Mouse (Mus musculus): ENCODE measurements at regions not wholly inside any gene's neighbourhood (a gene's known extent, or its start where the extent isn't known, plus 50 kb on each side); places are given as distances from the start of the nearest gene placed in this dataset.

DNA sequence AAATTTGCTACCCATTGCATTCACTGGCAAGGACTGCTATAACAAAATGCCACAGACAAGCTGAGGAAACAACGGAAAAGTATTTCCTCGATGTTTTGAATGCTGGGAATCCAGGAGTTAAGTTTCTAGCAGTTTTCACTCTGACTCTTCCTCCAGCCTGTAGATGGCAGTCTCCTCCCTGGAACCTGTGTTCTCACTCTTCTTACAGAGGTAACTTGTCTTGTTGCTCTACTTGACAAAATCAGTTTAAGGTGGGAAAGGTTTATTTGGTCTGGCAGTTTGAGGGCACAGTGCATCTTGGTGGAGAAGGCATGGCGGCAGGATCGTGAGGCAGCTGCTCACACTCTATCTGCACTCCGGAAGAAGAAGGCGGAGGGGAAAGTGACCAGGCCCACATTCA lies 181.3 kb upstream of the Nckap5 start:
- TF ChIP-seq CTCF (IDR thresholded peaks at IDR 0.05) = peak; percentile 77
- TF ChIP-seq EP300 (IDR thresholded peaks at IDR 0.05; ENCODE audit: insufficient read depth, low read depth, low read length) = no peak
